Mouse (Mus musculus) C2C12 (cell line): Measurements from ENCODE around the gene Ssbp3.

Source experiments
- CEBPB ChIP-seq: IDR thresholded peaks from one replicate; pipeline ENCODE4 v1.6.1; 2011; ENCODE audit warnings: low read depth, mild to moderate bottlenecking, control low read depth, moderate library complexity
- CTCF ChIP-seq: IDR thresholded peaks from one replicate; pipeline ENCODE4 v1.5.1; 2011; ENCODE audit not compliant: control insufficient read depth, insufficient read depth, insufficient read length
- FOSL1 ChIP-seq: IDR thresholded peaks from one replicate; pipeline ENCODE4 v1.8.0; 2011; ENCODE audit warnings: mild to moderate bottlenecking, low read length; ENCODE audit not compliant: poor library complexity, insufficient read depth, severe bottlenecking
- MYOD1 ChIP-seq: IDR thresholded peaks from one replicate; pipeline ENCODE4 v1.6.1; 2011; ENCODE audit warnings: low read depth; ENCODE audit not compliant: control insufficient read depth, insufficient read length
- MYOG ChIP-seq: IDR thresholded peaks from one replicate; pipeline ENCODE4 v1.6.1; 2011; ENCODE audit not compliant: control insufficient read depth, insufficient read length; ENCODE audit errors: extremely low read depth

GRCm38 (mm10) chr4:106982344-106983121 is 72.0 kb downstream of the Ssbp3 start:
- TF ChIP-seq CTCF (no peak), FOSL1 (no peak), CEBPB (no peak), MYOD1 (no peak), MYOG (no peak)
